Mouse (Mus musculus): Measurements from ENCODE around the gene Stpg1.
A peak's percentile ranks its signal among the peaks of the same experiment; 100 is the strongest.

The Stpg1 gene

GRCm38 (mm10) chr4:135494521-135495396, at the start of gene Stpg1, which contains the start of gene Nipal3:
Gene Stpg1, plus strand, starts transcription at chr4:135494790.
Gene Nipal3, minus strand, starts transcription at chr4:135495038.
- peak; percentile 50 to 83 for DNase-seq (ENCODE audit: low spot score in 2 of 2)

- DNase-seq (ENCODE audit: low spot score in 2 of 2) = no peak
Measured at GRCm38 (mm10) chr4:135451360-135452015, 43.1 kb upstream of the Stpg1 start.

GRCm38 (mm10) chr4:135453164-135453563, 41.4 kb upstream of the Stpg1 start:
- no peak for DNase-seq (ENCODE audit: low spot score in 2 of 2)

GRCm38 (mm10) chr4:135453572-135453971, 41.0 kb upstream of the Stpg1 start:
- no peak for DNase-seq (ENCODE audit: low spot score in 2 of 2)

- no peak for DNase-seq (ENCODE audit: low spot score in 2 of 2)
Measured at GRCm38 (mm10) chr4:135463406-135463805, 31.2 kb upstream of the Stpg1 start.

- no peak for DNase-seq (ENCODE audit: low spot score in 2 of 2)
Measured at GRCm38 (mm10) chr4:135477851-135478250, 16.7 kb upstream of the Stpg1 start.

- no peak for DNase-seq (ENCODE audit: low spot score in 2 of 2)
Measured at GRCm38 (mm10) chr4:135480370-135480769, 14.2 kb upstream of the Stpg1 start.

GRCm38 (mm10) chr4:135485086-135485485, 9.5 kb upstream of the Stpg1 start:
- DNase-seq (ENCODE audit: low spot score in 2 of 2) = no peak

- no peak for DNase-seq (ENCODE audit: low spot score in 2 of 2)
Measured at GRCm38 (mm10) chr4:135486352-135486751, 8.2 kb upstream of the Stpg1 start.

- no peak for DNase-seq (ENCODE audit: low spot score in 2 of 2)
Measured at GRCm38 (mm10) chr4:135489256-135489655, 5.3 kb upstream of the Stpg1 start.

GRCm38 (mm10) chr4:135493271-135493670, 1.3 kb upstream of the Stpg1 start:
- no peak for DNase-seq (ENCODE audit: low spot score in 2 of 2)

GRCm38 (mm10) chr4:135493691-135494520, 684 bp upstream of the Stpg1 start:
- peak in 1 of 2 experiments; percentile 20 for DNase-seq (ENCODE audit: low spot score in 2 of 2)

GRCm38 (mm10) chr4:135495397-135495791, 804 bp downstream of the Stpg1 start:
- no peak for DNase-seq (ENCODE audit: low spot score in 2 of 2)

GRCm38 (mm10) chr4:135495810-135496209, 1.2 kb downstream of the Stpg1 start:
- peak in 1 of 2 experiments; percentile 45 for DNase-seq (ENCODE audit: low spot score in 2 of 2)

GRCm38 (mm10) chr4:135498136-135498535, 3.5 kb downstream of the Stpg1 start:
- no peak for DNase-seq (ENCODE audit: low spot score in 2 of 2)

- DNase-seq (ENCODE audit: low spot score in 2 of 2) = no peak
Measured at GRCm38 (mm10) chr4:135499831-135500230, 5.2 kb downstream of the Stpg1 start.

GRCm38 (mm10) chr4:135501587-135501986, 7.0 kb downstream of the Stpg1 start:
- DNase-seq (ENCODE audit: low spot score in 2 of 2) = no peak

- no peak for DNase-seq (ENCODE audit: low spot score in 2 of 2)
Measured at GRCm38 (mm10) chr4:135505794-135506193, 11.2 kb downstream of the Stpg1 start.

GRCm38 (mm10) chr4:135507547-135508350, 13.2 kb downstream of the Stpg1 start:
- DNase-seq (ENCODE audit: low spot score in 2 of 2) = peak in 1 of 2 experiments; percentile 38

- peak; percentile 63 to 81 for DNase-seq (ENCODE audit: low spot score in 2 of 2)
Measured at GRCm38 (mm10) chr4:135508419-135509039, 13.9 kb downstream of the Stpg1 start.

GRCm38 (mm10) chr4:135509515-135509914, 14.9 kb downstream of the Stpg1 start:
- DNase-seq (ENCODE audit: low spot score in 2 of 2) = no peak

Data from cerebellum, postnatal 4 days (tissue).